Mouse (Mus musculus) heart, embryonic 12.5 days (tissue): ENCODE data around the gene Adgrl4. TPM values are rescaled to one million over a fixed set of nuclear protein-coding genes. Genes with fewer than 3 reads are reported as not detected.
A peak's percentile ranks its signal among the peaks of the same experiment; 100 is the strongest.

Experiments
- ATAC-seq: fragments of 200-750 bp; cut with Nextera tagmentation; 2 replicates; pipeline ENCODE4 v1.8.0; 2017; ENCODE audit warnings: moderate TSS enrichment, moderate library complexity; ENCODE audit not compliant: insufficient number of reproducible peaks, low FRiP score
- H3K27ac ChIP-seq: fragments of 300-500 bp; sonication (generic); 2 replicates; pipeline ENCODE4 v1.5.1; 2016; ENCODE audit warnings: mild to moderate bottlenecking, moderate library complexity; ENCODE audit not compliant: poor library complexity, severe bottlenecking
- H3K27me3 ChIP-seq: fragments of 300-500 bp; sonication (generic); replicated peaks from 2 replicates; pipeline ENCODE4 v1.6.1; 2016; ENCODE audit warnings: mild to moderate bottlenecking, moderate library complexity
- H3K36me3 ChIP-seq: fragments of 300-500 bp; sonication (generic); 2 replicates; pipeline ENCODE4 v1.6.1; 2016; ENCODE audit warnings: mild to moderate bottlenecking, moderate library complexity
- H3K4me1 ChIP-seq: fragments of 300-500 bp; sonication (generic); replicated peaks from 2 replicates; pipeline ENCODE4 v1.6.1; 2016; ENCODE audit warnings: mild to moderate bottlenecking
- H3K4me2 ChIP-seq: fragments of 300-500 bp; sonication (generic); 2 replicates; pipeline ENCODE4 v1.6.1; 2016; ENCODE audit warnings: mild to moderate bottlenecking, moderate library complexity
- H3K4me3 ChIP-seq: fragments of 300-500 bp; sonication (generic); 2 replicates; pipeline ENCODE4 v1.5.1; 2016; ENCODE audit warnings: mild to moderate bottlenecking
- H3K9ac ChIP-seq: fragments of 300-500 bp; sonication (generic); 2 replicates; pipeline ENCODE4 v1.6.1; 2016; ENCODE audit warnings: mild to moderate bottlenecking, moderate library complexity
- H3K9me3 ChIP-seq: fragments of 300-500 bp; sonication (generic); replicated peaks from 2 replicates; pipeline ENCODE4 v1.6.1; 2016; ENCODE audit warnings: mild to moderate bottlenecking, moderate library complexity
- WGBS: fragments of 180-500 bp; shearing (Covaris S2); methylation state at CpG from one replicate; pipeline ENCODE4 v1.1.7; 2016; 5-methylcytosine and 5-hydroxymethylcytosine counted together
- polyA plus RNA-seq: library from polyadenylated mRNA; unstranded; fragments of >200 nt; fragmentation: Nextera tagmentation; extraction: Ambion mirVana; gene quantifications from 2 replicates; pipeline ENCODE4 v1.2.1, GENCODE M21; 2016

The Adgrl4 gene
- polyA plus RNA-seq, 1 experiment from 2014 or later: 8.9 TPM

DNA sequence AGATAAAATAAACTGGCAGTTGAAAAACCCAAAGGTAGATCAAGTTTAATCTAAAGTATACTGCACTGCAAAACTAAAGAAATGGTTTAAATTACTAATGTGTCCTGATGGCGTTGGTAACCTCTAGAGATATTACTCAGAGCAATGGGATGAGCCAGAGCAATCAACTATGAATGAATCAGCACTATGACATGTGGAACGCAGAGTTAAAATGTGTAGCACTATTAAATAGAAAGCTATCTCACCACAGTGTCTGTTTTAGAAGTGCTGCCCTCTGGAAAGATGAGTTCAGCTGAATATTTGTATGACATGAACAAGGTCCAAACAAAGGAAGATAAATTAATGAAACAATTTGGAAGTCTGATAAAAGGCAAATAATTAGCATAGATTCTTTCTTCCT is 6.2 kb upstream of the Adgrl4 start:
- peaks cover 7% of the 10 kb centered on the region for H3K4me1 ChIP-seq
- ATAC-seq: no peak
- H3K9ac ChIP-seq: no peak overlapping the region
- no peaks in the 10 kb centered on the region for H3K9me3 ChIP-seq
- no peaks in the 10 kb centered on the region for H3K27me3 ChIP-seq
- H3K4me2 ChIP-seq: no peak overlapping the region
- no peaks in the 10 kb centered on the region for H3K36me3 ChIP-seq
- no peak overlapping the region for H3K27ac ChIP-seq
- WGBS: 72% methylated on average over 2 of the region's 2 CpGs
- no peak overlapping the region for H3K4me3 ChIP-seq

DNA sequence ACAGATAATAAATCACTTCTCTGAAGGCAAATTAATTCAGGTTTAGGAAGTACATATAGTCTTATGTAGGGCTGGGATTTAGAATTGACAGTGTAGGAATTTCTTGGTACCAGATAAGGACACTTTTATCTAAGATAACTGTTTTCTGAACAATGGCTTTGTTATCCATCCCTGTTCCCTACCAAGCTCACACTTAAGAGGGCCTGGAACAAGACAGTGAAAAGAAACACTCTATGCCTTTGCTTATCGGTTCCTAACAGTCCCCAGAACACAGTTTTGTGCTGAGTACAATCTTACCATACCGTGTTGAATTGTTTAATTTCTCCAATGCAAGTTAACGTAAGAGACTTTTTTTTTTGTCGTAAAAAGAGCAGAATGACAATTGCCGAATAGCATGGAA is 677 bp downstream of the Adgrl4 start:
- Histone ChIP-seq H3K4me3 (peak overlapping the region; percentile 43; the same call in 1 of the 2 replicates), H3K36me3 (no peaks in the 10 kb centered on the region), H3K4me1 (peaks cover 20% of the 10 kb centered on the region), H3K27me3 (no peaks in the 10 kb centered on the region), H3K4me2 (peak overlapping the region; percentile 77), H3K9me3 (no peaks in the 10 kb centered on the region), H3K27ac (peak overlapping the region; percentile 71; the same call in 1 of the 2 replicates), H3K9ac (no peak overlapping the region)
- 39% methylated on average over 5 of the region's 5 CpGs for WGBS
- no peak for ATAC-seq

DNA sequence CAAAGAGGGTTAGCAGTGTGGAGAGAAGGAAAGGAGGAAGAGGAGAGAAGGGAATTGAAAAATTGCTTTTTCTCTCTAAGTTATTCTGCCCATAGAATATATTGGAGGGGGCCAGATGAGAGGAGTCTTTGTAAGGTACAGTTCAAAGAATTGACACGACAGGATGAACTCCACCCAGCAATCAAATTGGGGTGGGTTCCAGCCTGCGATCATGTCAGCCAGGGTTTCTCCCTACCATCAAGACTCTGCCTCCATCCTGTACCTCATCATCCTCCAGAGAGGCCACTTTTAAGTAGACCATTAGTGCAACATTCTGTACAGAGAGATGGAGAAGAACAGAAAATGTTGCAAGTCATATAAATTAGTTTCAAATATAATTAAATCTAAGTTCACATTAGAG is 2.3 kb downstream of the Adgrl4 start:
- Histone ChIP-seq H3K9ac (no peak overlapping the region), H3K36me3 (no peaks in the 10 kb centered on the region), H3K27ac (no peak overlapping the region), H3K9me3 (no peaks in the 10 kb centered on the region), H3K4me2 (no peak overlapping the region), H3K27me3 (no peaks in the 10 kb centered on the region), H3K4me3 (no peak overlapping the region), H3K4me1 (peaks cover 20% of the 10 kb centered on the region)
- ATAC-seq: no peak
- WGBS: 76% methylated on average over 2 of the region's 2 CpGs

DNA sequence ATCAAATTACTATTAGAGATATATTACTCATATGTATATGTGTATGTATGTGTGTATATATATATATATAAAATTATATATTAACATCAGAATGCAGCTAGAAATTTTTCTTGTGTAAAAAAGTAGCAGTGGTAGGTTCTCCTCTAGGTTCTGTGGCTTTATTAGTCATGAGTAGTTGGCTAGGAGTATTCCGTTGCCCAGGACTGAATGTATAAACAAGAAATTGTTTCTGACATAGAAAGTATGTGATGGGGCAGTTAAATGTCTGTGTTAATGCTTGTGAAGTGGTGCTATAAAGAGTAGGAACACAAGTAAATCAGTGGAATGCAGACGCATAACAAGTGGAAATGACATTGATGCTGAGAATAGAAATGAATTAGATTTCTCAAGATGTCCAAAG is 4.3 kb downstream of the Adgrl4 start:
- Histone ChIP-seq H3K4me1 (peaks cover 11% of the 10 kb centered on the region), H3K9me3 (no peaks in the 10 kb centered on the region), H3K4me3 (no peak overlapping the region), H3K4me2 (no peak overlapping the region), H3K36me3 (no peaks in the 10 kb centered on the region), H3K27ac (no peak overlapping the region), H3K27me3 (no peaks in the 10 kb centered on the region), H3K9ac (no peak overlapping the region)
- no peak for ATAC-seq
- 81% methylated on average over 2 of the region's 2 CpGs for WGBS

DNA sequence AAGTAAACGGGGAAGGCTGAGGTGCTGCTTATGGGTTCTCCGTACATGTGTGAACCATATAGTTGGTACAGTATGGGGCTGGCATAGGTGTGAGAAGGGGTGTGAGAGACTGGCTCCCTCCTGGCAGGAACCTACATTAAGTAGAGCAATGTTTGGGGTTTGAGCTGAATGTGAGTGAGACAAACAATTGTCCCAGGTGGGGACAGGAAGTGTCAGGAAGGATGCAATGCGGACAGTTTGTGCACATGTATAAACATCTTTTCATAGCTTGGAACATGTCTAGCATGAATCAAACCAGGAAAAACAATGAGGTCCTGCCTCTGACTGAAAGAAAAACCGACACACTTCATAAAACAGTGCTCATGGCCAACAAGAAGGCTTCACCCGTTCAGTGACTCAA is 5.8 kb downstream of the Adgrl4 start:
- Histone ChIP-seq H3K4me2 (no peak overlapping the region), H3K27me3 (no peaks in the 10 kb centered on the region), H3K4me1 (no peaks in the 10 kb centered on the region), H3K27ac (no peak overlapping the region), H3K36me3 (no peaks in the 10 kb centered on the region), H3K9me3 (no peaks in the 10 kb centered on the region), H3K9ac (no peak overlapping the region), H3K4me3 (no peak overlapping the region)
- WGBS: 78% methylated on average over 5 of the region's 5 CpGs
- no peak for ATAC-seq

DNA sequence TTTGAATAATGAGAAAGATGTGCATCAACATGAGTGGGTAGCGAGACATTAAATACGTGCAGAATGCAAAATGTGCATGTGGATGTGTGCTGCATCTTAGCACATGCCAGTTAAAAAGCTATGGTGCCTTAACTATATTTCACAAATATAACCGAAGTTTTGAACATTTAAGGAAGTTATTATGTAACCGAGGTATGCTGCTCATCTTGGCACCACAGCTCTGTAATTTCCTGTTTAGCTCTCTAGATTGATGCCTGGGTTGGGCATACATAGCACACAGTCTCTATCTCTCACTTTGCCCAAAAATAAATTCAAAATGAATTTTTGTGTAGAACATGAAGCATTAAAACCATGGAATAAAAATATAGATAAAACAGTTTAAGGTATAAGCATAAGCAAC is 6.6 kb downstream of the Adgrl4 start:
- H3K4me2 ChIP-seq: no peak overlapping the region
- no peak overlapping the region for H3K4me3 ChIP-seq
- no peak for ATAC-seq
- H3K4me1 ChIP-seq: no peaks in the 10 kb centered on the region
- no peak overlapping the region for H3K9ac ChIP-seq
- H3K27ac ChIP-seq: no peak overlapping the region
- H3K36me3 ChIP-seq: no peaks in the 10 kb centered on the region
- WGBS: 84% methylated on average over 4 of the region's 4 CpGs
- no peaks in the 10 kb centered on the region for H3K9me3 ChIP-seq
- H3K27me3 ChIP-seq: no peaks in the 10 kb centered on the region

DNA sequence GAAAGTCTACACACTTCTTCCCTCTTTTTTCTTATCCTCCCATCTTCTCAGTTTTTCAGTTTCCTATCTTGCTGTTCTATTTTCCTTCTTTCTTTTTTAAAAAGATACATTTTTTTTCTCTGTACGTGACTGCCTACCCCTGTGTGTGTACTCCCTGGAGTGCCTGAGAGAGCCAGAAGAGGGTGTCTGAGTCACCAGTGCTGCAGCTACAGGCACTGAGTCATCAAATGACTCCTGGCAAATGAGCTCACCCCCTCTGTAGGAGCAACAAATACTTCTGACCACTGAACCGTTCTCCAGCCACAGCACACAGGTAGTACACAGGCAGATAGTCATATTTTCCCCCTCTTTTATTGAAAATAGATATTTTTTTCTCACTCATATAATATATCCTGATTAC is 8.2 kb downstream of the Adgrl4 start:
- Histone ChIP-seq H3K4me1 (no peaks in the 10 kb centered on the region), H3K9me3 (no peaks in the 10 kb centered on the region), H3K4me2 (no peak overlapping the region), H3K27ac (no peak overlapping the region), H3K27me3 (no peaks in the 10 kb centered on the region), H3K4me3 (no peak overlapping the region), H3K36me3 (no peaks in the 10 kb centered on the region), H3K9ac (no peak overlapping the region)
- 49% methylated on average over 2 of the region's 2 CpGs for WGBS
- no peak for ATAC-seq

DNA sequence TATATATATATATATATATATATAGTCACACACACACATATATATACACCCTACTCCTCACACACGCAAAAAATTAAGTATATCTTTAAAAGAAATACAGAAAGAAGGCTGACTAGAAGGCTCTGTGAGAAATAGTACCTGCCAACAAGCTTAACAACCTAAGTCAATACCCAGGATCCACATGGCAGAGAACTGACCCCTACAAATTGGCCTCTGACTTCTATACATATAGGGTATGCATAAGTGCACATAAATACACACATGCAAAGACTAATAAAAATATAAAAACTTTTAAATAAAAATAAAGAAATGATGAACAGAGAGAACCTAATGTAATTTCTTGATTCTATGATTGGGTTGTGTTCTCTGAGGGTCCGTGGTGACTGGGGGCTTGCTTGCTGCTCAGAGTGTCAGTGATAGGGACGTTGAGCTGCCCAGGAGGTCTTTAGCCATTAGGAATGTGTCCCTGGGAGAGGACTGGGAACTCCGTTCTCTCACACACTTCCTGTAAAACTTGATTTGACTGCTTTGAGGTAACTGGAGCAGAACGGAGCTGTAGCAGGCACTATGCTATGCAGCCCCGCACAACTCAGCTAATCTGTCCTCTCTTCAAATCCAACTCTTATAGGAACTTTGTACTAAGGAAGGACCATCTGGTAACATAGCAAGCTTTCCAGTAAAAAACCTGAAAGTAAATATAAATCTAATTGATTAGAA is 17.5 kb downstream of the Adgrl4 start:
- Histone ChIP-seq H3K36me3 (no peaks in the 10 kb centered on the region), H3K27me3 (no peaks in the 10 kb centered on the region), H3K4me3 (no peak overlapping the region), H3K27ac (no peak overlapping the region), H3K9ac (no peak overlapping the region), H3K4me1 (no peaks in the 10 kb centered on the region), H3K4me2 (no peak overlapping the region), H3K9me3 (no peaks in the 10 kb centered on the region)
- ATAC-seq: no peak
- 43% methylated on average over 6 of the region's 6 CpGs for WGBS

DNA sequence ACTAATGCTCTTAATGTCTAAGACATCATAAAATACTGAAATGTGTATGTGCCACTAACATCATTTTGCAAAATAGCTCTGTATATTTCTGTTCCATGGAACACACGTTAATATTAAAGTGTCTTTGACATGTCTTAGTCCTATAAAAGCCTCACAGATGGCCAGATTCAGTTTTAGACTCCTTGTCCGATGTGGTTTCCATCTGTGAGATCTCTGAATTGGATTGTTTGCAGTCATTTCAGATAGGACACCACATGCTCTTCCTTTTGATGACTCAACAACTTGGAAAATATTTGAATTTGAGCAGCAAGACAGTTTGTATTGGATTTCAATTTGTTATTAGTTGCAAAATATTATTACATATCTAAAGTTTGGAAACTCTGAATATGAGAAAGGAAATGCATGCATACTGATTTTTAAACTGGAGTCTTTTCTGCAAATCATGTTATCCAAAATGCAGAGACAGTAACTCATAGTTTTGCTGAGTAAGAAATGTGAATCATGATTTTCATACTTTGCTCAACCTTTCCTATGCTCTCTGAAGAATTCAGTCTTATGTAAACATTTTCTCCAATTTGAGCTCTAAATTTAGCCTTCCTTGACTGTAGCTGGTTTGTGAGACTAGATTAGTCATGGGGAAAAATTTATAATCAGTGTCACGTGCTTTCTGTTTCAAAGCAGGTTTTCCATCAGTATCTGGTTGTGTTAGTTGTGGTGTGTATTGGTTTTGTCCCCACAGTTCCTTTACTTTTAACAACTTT is 21.9 kb downstream of the Adgrl4 start:
- no peaks in the 10 kb centered on the region for H3K36me3 ChIP-seq

DNA sequence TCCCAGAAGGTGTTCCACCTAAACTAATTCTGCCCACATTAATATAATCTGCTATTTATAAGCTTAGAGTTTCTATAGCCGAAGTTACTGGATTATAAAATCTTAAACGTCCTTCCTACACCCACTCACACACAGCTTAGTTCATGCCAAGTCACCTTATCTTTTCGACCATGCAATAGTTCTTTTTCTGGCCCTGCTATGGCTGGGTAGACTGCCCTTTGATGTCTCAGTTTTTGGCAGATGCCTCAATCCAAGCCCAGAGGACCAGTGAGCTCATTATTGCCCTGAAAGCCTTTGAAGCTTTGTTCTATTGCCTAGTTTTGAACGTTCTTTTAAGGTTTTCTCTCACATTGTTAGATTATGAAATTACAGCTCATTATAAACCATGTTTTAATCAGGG is 27.5 kb downstream of the Adgrl4 start:
- H3K27me3 ChIP-seq: no peaks in the 10 kb centered on the region
- no peak overlapping the region for H3K4me3 ChIP-seq
- no peaks in the 10 kb centered on the region for H3K4me1 ChIP-seq
- no peak overlapping the region for H3K4me2 ChIP-seq
- H3K9me3 ChIP-seq: no peaks in the 10 kb centered on the region
- no peak overlapping the region for H3K9ac ChIP-seq
- no peak overlapping the region for H3K27ac ChIP-seq
- WGBS: 51% methylated on average over 4 of the region's 4 CpGs
- ATAC-seq: no peak
- no peaks in the 10 kb centered on the region for H3K36me3 ChIP-seq

More for the DNA sequence above, 21.9 kb downstream of the Adgrl4 start:
- Histone ChIP-seq H3K27me3 (no peaks in the 10 kb centered on the region), H3K4me2 (no peak overlapping the region), H3K27ac (no peak overlapping the region), H3K4me1 (no peaks in the 10 kb centered on the region), H3K9me3 (no peaks in the 10 kb centered on the region), H3K9ac (no peak overlapping the region), H3K4me3 (no peak overlapping the region)
- no peak for ATAC-seq
- 56% methylated on average over 3 of the region's 3 CpGs for WGBS

DNA sequence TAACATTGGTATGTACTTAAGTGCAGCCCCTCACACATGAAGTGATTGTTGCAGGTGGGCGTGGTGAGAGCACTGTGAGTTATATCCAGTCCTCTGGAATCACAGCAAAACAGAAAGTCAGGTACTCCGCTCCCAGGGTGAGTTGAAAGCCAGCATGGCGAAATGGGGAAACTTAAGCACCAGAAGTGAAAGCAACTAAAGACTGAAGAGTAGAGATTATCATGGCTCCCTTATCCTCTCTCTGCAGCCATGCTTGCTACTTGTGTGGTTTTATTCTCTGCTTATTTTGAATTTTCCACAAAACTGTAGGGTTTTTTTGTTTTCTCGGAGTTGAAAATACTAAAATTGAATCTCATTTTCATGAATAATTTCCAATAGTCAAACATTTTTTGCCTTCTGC is 51.2 kb downstream of the Adgrl4 start:
- 81% methylated on average over 4 of the region's 4 CpGs for WGBS
- H3K4me2 ChIP-seq: no peak overlapping the region
- no peaks in the 10 kb centered on the region for H3K9me3 ChIP-seq
- no peak overlapping the region for H3K4me3 ChIP-seq
- no peaks in the 10 kb centered on the region for H3K36me3 ChIP-seq
- ATAC-seq: no peak
- H3K9ac ChIP-seq: no peak overlapping the region
- no peak overlapping the region for H3K27ac ChIP-seq
- H3K27me3 ChIP-seq: no peaks in the 10 kb centered on the region
- no peaks in the 10 kb centered on the region for H3K4me1 ChIP-seq
